Mouse (Mus musculus) left cerebral cortex, postnatal 10 days (tissue): ENCODE data around the gene Zbtb18. TPM values are rescaled to one million over a fixed set of nuclear protein-coding genes. Genes with fewer than 3 reads are reported as not detected.

Experiments used
- DNase-seq, 2 experiments: peaks; one replicate each; pipeline ENCODE4 v3.0.0; 2021 to 2022; ENCODE audit warnings: low spot score in 2 of 2, mixed read lengths in 1 of 2; ENCODE audit errors: extremely low spot score in 1 of 2
- intact Hi-C: fragments of 180-260 bp; cut with DNase I; formaldehyde crosslinking; loops from one replicate; pipeline ENCODE4 v1.15.1; 2025
- total RNA-seq, 2 experiments: library from RNA; stranded (reverse); gene quantifications; 2 replicates each; pipeline ENCODE4 v1.2.3; 2021

Zbtb18 gene
- 100 to 1,000 TPM; 464 to 529 TPM for total RNA-seq

DNA sequence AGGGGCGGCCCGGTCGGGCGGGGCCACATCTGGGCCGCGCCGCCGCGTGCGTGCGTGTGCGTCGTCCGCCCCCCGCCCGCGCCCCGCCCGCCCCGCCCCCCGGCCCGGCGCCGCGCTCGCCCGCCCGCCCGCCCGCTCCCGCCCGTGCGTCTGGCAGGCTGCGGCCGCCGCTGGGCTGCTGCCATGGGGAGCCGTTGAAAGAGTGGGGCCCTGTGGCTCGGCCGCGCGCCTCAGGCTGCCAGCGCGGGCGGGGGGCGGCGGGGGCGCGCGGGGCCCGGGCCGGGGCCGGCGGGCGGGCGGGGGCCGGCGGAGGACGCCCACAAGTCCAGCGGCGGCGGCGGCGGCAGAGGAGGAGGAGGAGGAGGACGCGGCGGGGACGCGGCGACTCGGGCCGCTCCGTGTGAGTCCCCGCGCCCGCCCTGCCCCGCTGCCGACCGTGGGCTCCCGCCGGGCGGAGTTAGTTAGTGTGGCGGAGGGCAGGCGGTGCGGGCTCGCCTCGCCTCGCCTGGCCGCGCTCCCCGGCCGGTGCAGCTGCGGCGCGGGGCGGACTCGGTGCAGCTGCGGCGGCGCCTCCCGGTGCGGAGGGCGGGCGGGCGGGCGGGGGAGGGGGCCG is at the start of gene Zbtb18:
Zbtb18 (plus strand) TSS at position 156 of the 613 bp plus-strand sequence.
- intact Hi-C loops: loop anchor here (2.0 to 10.0 kb wide), 5 partner anchors 184 to 565 kb away; partner anchors contain the start of gene Akt3
- DNase-seq: no peak

GRCm38 (mm10) chr1:177397455-177397854 is 44.7 kb upstream of the Zbtb18 start:
- DNase-seq: no peak

GRCm38 (mm10) chr1:177405170-177405569 is 37.0 kb upstream of the Zbtb18 start:
- DNase-seq: no peak
- intact Hi-C loops: no loop called here

More at GRCm38 (mm10) chr1:177397455-177397854, 44.7 kb upstream of the Zbtb18 start:
- intact Hi-C loops: no loop called here

GRCm38 (mm10) chr1:177408690-177409089 is 33.5 kb upstream of the Zbtb18 start:
- intact Hi-C loops: no loop called here
- DNase-seq: no peak

GRCm38 (mm10) chr1:177410769-177411348 is 31.3 kb upstream of the Zbtb18 start:
- no peak for DNase-seq
- intact Hi-C loops: no loop called here

- intact Hi-C loops: no loop called here
- peak in 1 of 2 experiments; percentile 32 for DNase-seq
These were observed 30.5 kb upstream of the Zbtb18 start for GRCm38 (mm10) chr1:177411359-177412358.

DNA sequence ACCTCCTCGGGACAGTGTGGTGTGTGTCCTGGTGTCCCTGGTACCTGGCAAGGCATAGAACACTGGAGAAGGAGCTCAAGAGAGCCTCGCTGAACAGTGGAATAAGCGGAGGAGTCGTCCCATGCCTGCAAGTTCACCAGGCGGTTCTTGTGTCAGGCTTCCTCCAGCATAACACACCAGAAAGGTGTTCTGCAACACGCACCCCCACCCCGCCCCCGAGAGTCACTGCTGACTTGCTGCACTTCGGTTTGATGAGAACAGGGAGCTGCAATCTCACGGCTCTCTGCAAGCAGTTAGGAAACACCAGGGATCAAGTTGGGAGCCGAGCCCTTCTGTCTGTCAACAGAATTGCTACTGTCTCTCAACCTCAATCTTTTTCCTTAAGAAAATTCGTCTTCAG is 22.8 kb upstream of the Zbtb18 start:
- DNase-seq: no peak
- intact Hi-C loops: no loop called here

DNA sequence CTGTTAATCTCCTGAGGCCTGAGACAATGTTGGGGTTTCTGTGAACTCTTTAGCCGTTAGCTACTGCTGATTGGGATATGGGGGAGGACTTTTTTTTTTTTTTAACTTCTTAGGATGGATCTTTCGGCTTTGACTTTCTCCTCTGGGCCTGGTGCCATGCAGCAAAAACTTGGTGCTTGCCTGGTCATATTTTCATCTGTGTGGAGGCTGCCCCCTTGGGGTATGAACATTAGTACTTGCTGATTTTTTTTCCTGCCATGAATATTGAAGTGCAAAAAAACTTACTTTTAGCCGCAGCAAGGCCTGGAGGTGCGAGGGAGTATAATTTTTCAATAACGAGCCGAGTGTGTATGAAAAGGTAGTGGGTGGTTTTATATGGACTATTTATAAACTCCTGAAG is 22.0 kb upstream of the Zbtb18 start:
- peak in 1 of 2 experiments; percentile 52 for DNase-seq
- intact Hi-C loops: no loop called here

GRCm38 (mm10) chr1:177427862-177428261 is 14.3 kb upstream of the Zbtb18 start:
- DNase-seq: no peak
- intact Hi-C loops: no loop called here

DNA sequence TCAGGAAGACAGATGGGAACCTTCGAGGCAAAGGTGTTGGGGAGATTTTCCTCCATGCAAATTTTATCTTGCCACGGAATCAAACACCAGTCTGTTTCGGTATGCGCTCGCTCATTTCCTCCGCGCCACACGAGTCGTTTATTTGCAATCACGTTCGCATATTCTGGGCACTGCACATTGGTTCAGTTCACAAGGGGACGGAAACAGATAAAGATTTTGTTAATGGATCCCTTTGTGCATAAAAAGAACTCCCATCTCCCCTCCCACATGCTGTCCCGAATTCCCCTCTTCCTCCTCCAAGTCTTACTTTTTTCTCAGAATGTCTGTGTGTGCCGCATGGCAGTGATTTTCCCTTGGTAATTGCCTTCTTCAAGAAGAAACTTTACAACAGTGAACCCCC is 13.8 kb upstream of the Zbtb18 start:
- DNase-seq: no peak
- intact Hi-C loops: no loop called here

DNA sequence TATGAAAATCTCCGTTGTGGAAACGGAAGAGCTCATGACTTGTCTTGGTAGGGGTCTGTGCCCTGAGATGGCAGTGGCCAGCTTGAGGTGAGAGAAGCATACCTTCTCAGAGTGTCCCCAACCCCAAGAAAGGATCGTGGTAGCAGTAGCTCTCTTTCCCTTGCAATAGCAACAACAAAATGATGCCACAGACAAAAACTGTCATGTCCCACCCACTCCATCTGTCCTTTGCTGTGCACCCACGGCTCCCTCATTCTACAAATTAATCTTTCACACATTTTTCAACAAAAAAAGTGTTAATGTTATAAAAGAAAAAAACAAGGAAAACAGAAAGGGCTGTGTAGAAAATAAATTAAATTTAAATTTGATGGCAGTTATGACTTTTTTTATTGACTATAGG is 13.1 kb upstream of the Zbtb18 start:
- no peak for DNase-seq
- intact Hi-C loops: no loop called here

DNA sequence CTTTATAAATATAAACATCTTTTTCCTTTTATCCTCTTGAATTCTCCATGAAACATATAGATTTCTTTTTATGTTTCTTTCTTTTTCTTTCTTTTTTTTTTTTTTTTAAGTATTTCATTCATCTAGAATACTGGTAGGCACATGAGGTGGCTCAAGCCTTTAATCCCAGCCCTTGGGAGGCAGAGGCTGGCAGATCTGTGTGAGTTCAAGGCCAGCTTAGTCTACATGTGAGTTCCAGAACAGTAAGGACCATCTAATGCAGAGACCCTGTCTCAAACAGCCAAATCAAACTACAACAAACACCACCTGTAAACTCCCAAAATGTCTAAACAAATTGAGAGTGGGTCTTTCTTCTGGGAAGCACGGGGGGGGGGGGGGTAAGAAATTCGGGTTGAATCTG is 1.7 kb upstream of the Zbtb18 start:
- DNase-seq: no peak
- intact Hi-C loops: loop anchor here (5.0 to 10.0 kb wide), 4 partner anchors 248 to 563 kb away; no protein-coding TSS in a partner anchor

GRCm38 (mm10) chr1:177440981-177441491 is 1.1 kb upstream of the Zbtb18 start:
- intact Hi-C loops: loop anchor here (5.0 to 10.0 kb wide), 4 partner anchors 249 to 564 kb away; no protein-coding TSS in a partner anchor
- no peak for DNase-seq

DNA sequence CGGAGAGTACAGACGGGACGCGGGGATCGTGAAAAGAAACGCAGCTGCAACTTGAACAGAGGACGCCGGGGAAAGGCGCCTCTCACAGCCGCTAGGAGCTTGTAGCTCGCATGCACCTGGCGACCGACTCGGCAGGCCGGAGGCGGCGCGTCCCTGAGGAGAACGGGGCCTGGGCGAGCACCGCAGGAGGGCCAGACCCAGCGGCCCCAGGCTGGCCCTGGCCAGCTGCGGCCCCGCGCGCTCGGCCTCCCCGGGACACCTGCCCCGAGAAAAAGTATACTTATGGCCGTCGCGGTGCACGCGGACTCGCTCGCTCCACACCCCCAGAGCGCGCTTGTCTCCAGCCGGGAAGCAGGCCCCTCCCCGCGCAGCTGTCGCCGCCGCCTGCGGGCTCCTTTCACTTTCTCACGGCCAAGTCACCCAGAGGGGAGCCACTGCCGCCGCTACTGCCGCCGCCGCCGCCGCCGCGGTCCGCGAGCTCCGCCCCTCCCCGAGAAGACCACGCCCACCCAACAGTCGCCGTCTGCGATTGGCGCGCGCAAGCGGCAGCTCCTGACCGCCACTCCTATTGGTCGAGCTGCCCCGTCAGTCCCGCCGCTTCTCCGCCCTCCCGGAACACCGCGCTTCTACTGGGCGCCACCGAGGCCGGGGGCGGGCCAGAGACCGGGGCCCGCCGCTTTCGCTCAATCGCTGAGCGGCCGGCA is 507 bp upstream of the Zbtb18 start:
- peak; percentile 97 to 99 for DNase-seq
- intact Hi-C loops: loop anchor here (2.0 to 10.0 kb wide), 5 partner anchors 183 to 564 kb away; partner anchors contain the start of gene Akt3

- peak in 1 of 2 experiments; percentile 62 for DNase-seq
- intact Hi-C loops: loop anchor here (2.0 to 10.0 kb wide), 5 partner anchors 184 to 566 kb away; partner anchors contain the start of gene Akt3
These were observed 921 bp downstream of the Zbtb18 start for GRCm38 (mm10) chr1:177442821-177443723.

DNA sequence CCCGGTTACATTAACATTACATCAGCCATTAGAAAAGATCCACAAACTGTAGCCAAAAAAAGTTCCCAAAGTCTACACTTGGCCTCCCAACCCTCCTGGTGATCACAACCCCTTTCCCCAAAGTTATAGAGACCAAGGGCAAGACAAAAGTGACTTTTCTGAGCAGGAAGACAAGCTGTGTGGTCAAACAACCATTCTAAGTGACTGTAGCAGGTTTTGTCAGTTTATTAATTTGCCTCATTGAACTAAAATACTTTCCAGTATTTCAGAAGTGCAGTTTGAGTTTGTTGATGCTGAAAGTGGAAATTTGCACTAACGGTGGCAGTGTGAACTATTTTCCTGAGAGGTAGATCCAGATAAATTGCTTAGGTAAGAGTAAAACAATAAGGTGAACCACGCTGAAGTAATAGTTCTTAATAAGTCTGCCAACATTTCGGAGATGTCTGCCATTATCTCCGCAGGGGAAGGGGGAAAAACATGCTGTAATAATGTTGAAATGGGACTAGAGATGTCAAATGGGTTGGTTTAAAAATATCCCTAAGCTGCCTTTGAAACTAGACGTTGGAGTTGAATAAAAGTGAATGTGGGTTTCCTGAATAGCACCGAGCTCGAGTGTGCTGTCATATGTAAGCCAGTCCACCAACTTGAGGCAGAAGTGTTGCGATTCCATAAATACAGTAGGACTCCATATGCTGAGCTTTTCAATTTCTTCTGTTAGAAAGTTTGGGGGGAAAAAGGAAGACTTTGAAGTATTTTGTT is 1.8 kb downstream of the Zbtb18 start:
- DNase-seq: no peak
- intact Hi-C loops: loop anchor here (2.0 to 10.0 kb wide), 5 partner anchors 185 to 567 kb away; partner anchors contain the start of gene Akt3

GRCm38 (mm10) chr1:177444483-177444810 is 2.3 kb downstream of the Zbtb18 start:
- DNase-seq: peak in 1 of 2 experiments; percentile 71
- intact Hi-C loops: loop anchor here (5.0 to 10.0 kb wide), 4 partner anchors 252 to 567 kb away; no protein-coding TSS in a partner anchor
